Mouse (Mus musculus): ENCODE data around the gene Gm10964.

Gm10964 gene

DNA sequence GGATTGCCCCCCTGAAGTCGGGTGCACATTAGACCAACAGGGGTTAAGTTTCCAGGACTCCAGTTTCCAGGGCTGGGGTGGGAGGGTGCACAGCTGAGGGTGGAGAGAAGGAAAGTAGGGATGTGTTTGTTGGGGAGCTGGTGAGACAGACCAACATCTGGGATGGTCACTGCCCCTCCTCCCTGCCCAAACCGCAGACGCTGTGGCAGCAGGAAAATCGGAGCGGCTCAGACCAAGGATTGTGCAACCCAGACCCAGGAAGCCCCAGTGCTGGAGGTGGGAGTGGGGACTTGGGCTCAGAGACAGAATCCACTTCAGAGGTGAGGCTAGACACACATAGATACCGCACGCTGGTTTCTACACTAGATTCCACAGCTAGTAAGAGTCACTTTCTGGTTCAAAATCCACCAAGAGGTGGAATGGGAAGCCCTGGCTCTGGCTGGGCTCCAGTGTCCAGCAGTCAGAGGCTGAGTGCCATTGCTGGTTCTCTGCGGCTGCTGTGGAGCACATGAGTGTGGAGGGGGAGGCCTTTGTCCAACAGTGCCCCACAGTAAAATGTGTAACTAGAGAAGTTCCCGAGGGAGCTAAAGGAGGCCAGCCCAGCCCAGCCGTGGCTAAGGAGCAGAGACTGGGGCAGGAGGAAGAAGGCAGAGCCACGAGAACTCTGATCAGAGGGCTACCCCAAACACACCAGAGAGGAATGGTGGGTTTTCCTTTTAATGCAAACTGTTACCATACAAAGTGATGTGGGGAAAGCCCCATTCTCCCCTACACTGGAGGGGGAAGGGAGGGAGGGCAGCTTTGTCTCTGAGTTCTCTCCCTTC lies 4.3 kb upstream of the Gm10964 start:
- DNase-seq, result no peak

DNA sequence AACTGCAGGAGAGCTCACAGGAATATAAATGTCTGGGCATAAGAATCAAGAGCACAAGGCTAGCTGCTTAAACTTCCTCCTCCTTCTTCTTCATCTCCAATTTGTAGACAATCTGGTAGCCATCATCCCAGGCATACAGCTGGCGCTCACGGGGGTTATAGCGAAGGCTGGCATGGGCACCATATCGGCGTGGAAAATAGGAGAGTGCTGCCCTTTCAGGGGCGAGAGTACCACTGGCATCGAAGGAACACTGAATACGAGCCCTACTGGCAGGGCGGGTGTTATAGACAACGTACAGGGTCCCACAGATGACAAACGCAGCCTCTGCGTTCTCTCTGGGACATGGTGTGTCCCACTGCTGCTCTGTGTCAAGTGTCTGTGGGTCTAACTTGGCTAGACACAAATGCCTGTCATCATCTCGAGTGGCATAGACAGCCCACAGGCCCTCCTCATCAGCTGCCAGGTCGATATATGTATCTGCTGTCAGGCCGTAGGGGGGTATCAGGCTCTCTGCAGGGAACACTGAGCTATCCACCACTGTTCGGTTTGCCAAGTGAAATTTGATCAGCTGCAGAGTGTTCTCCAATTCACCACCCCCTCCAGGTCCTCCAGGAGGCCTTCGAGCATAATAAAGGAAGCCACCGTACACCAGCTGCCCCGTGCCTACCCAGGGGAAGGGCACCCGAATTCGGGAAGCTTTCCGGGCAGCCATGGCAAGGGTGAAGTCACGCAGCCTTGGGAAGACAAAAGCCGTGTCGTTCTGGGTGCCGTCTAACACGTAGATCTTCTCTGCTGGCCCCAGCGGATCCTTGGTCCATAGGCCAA lies 3.2 kb upstream of the Gm10964 start:
- no peak for DNase-seq

DNA sequence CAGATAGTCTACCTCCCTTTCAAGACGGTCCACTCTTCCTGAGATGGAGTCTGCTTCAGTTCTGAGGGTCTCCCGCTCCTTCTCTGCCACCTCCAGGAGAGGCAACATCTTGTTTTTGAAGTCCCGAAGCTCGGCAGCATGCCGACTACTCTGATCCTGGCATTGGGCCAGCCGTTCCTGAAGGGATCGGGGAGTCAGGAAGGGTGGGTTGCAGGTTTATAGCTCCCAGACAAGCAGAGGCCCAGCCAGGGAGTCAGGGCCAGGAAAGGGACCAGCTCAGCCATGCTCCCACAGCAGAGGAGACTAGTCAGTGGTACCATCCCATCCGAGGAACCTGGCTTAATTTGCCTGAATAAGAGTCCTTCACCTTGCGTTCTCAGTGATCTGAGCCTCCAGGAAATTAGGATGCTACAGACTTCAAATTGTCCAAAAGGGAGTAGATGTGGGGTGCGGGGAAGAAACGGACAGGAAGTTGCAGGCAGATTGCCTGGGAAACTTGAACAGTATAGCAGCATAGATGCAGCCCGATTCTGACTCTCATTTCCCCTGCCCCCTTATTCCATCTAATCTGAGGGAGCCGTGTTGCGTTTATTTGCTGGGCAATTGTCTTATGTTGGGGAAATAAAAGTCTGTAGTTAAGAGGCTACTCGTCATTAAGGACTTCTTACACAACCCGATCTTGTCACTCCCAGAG lies 2.0 kb upstream of the Gm10964 start:
- DNase-seq, result peak; percentile 45

DNA sequence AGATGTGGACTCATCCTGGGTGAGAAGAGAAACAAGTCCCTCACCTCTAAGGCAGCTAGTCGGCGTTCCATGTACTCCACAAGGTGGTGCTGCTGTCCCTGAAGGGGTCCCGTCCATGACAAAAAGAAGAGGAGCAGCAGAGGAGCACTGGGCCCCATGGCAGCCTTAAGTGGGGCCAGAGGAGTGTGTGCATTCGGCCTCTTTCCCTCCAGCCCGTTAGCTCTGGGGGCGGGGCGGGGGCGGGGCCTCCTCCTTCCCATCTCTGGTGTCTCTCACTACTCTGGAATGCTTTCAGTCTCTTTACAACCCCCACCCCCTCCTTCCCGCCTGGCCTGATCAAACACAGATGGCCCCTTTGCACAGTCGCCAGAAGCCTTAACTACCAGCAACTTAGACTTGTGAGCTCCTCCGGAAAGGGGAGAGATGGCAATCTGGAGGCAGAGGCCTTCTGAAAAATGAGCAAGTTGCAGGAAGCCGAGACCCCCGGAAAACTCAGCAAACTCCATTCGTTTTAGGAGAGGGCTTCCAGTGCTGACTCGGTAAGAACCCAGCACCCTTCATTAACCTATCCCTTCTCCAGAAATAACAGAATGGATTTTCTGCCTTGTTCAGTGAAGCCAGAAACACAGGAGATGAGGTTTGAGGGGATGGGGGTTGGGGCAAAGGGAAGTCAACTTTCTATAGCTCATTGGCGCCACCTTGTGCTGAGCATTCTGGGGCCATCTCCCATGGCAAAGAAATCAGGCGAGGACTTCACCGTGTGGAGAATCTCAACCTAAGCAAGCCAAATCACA lies 1.2 kb upstream of the Gm10964 start, which contains the start of gene Olfml3:
Gene Olfml3, minus strand, starts transcription at position 224 of the 794 bp plus-strand sequence.
- peak; percentile 82 for DNase-seq

DNA sequence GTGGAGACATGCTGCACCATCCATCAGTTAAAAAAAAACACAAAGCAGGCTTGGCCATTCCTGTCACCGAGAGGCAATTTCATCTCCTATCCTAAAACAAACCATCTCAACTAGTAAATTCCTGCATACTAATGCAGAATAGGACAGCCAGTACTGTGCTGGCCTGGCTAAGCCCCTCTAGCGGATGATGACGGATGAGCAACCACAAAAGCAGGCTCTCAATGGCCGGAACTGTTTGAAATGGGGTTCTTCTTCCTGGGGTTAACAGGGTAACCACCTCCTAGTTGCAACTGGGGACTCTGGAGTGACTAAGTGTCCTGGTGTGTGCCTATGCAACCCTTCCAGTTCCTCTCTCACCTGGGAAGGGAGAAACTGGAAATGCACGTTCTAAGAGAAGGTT lies 1.2 kb downstream of the Gm10964 start:
- DNase-seq, result no peak

DNA sequence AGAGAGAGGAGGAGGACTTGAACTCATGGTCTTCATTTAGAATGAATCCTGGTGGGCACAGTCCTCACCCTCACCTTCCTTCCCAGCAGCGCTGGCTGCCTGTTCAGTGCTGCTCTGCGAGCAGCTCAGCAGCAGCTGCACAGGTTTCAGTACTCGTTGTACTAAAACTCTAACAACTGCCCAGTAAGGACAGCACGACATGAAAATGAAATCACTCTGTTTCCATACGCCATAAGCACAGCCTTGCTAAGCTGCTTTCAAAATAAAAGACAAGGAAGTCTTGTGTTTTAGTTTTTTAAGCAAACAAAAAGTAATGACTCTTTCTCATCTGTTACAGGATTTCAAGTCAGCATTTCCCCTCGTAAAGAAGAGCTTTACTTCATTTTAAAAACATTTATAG lies 4.0 kb downstream of the Gm10964 start:
- DNase-seq, result no peak

DNA sequence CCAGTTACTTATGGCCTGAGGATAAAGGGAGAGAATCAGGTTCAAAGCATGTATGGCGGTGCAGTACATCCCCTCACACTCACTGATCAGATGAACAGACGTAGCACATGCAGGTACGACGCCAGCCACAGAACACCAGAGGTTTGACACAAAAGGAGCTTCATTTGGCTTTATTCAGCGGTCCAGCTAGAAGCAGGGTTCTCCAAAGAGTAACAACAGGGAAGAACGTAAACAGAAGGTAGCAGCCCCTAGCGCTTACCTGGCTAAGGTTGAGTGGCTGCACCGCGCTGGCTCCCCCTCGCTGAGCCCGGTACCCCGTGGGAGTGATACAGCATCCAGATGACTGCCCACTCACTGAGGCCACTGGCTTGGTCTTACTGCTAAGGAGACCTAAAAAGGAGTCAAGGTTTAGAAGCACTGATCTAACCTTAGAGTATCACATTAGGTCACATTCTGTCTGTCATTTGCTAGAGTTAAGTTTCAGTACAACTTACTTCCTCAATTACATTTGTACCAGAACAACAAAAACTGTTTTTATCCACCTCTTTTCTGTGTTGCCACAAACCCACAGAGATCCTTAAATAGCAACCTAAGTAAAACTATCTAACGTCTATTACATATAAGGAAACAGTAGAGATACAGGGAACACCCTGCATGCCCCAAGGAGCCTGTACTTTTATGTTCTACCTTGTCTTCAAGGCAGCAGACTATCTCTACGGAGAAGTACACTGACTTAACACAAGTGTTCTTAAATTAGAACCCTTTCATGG lies 6.0 kb downstream of the Gm10964 start:
- no peak for DNase-seq

DNA sequence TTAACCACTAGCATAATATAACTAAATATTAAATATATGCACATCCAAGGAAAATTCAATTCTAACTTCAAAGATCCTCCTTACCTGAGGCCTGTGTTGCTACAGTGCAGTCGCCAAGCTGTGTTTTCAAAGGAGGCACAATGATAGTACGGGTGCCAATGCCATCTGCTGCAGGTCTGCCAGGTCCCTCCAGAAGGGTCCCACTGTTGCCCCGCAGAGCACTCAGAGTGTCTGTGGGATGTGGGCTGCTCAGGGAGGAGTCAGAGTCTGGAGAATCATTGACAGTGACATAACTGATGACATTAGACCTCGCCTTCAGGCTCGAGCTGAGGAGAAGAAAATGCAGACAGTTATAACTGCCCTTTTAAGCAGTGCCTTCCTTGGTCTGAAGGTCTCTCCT lies 7.5 kb downstream of the Gm10964 start:
- DNase-seq, result no peak

DNA sequence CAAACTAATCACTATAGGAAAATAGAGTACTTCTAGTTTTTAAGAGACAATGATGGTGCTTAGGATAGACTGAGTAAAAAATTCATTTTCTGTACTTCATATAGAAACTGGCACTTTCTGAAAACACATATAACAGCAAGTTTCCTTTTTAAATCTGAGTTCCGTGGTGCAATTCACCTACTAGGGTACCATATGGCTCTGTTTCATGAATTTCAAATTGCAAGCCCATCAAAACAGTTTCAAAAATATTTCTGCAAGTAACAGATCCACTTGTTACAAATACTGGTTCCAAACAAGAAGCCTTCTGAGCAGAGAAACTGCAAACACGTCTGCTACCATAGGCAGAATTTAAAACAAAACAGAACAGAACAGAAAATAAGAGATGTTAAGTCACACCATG lies 12.4 kb downstream of the Gm10964 start:
- no peak for DNase-seq

DNA sequence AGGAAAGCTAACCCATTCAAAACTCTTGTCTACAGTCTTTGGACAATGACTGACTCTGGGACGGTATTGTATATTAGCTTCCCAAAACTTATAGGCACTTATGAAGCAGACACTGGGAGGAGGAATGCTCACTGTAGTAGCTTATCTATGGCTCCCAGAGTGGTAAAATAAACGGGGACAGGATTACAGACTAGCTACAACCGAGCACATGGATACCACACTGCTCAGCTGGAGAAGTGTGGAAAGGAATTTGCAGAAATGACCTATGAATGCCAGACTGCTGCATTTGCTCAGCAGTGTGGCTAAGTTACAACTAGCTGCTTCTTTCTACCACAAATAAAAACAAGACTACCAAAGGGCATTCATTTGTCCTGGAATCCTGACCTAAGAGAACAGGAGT lies 16.2 kb downstream of the Gm10964 start:
- DNase-seq, result no peak

DNA sequence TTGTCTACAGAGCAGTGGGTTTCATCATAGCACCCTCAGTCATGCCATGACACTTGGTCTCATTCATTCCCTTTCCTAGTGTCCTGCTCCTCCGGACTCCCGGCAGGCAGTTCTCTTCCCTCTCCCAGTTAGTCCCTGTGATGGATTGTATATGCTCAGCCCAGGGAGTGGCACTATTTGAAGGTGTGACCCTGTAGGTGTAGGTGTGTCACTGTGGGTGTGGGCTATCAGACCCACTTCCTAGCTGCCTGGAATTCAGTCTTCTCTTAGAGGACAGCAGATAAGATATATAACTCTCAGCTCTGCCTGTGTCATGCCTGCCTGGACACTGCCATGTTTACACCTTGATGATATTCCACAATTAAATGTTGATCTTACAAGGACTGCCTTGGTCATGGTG lies 17.8 kb downstream of the Gm10964 start:
- no peak for DNase-seq

DNA sequence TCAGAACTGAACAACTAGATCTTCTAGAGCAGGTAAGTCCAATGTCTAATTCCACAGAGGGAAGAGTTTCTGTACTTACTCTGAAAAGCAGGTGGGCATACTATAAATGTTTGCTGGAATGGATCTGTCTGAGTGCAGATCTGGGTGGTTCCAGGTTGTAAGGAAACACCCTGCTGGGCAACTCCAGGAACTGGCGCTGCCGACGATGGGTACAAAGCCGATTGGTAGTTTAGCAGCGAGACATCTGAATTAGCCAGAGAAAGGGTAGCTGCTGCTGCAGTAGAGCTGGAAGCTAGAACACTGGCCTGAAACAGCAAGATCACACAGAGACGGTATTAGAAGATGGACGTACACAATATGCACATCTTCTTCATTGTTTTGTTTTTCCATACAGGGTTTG lies 19.3 kb downstream of the Gm10964 start:
- DNase-seq, result no peak

DNA sequence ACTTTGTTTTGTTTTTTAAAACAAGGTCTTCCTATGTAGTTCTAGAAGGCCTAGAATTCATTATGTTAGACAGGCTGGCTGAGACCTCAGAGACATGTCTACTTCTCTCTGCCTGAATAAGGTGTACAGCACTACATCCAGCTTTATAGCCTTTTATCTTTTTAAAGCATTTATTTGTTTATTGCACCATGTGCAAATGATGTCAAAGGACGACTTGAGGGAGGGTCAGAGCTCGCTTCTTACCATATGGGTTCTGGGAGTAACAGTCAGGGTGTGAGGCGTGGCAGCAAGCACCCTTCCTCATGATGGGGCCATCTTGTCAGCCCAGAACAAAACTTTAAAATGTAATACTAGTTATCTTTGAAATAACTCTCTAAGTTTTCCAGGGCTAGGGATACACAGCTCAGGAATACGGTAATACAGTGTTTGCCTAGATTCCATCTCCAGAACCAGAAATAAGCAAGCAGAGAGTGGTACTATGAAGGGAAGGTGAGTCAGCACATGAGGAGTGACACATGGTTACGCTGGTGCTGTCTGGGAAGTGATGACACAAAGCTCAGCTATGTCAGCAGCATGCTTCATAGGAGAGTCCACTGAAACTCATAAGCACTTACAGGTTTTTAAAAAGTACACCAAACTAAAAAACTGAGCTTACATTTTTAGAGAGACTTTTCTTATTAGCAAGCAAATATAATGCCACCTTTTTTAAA lies 20.2 kb downstream of the Gm10964 start:
- no peak for DNase-seq

DNA sequence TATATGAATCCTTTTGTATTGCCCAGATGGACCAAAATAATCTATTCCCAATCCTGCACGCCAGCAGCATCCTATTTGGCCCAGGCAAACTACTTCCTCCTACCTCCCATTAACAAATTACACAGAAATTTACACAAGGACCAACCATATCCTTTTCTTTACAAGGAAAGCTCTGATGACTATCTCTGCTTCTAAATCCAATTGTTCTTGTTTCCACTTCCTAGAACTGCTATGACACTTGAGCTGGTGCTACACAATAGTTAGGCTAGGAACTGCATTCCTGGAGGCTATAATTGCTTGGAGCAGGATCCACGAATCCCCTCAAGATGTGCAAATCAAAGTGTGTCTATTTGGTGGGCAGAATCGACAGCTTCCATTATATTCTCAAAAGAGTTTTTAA lies 27.6 kb downstream of the Gm10964 start:
- no peak for DNase-seq

DNA sequence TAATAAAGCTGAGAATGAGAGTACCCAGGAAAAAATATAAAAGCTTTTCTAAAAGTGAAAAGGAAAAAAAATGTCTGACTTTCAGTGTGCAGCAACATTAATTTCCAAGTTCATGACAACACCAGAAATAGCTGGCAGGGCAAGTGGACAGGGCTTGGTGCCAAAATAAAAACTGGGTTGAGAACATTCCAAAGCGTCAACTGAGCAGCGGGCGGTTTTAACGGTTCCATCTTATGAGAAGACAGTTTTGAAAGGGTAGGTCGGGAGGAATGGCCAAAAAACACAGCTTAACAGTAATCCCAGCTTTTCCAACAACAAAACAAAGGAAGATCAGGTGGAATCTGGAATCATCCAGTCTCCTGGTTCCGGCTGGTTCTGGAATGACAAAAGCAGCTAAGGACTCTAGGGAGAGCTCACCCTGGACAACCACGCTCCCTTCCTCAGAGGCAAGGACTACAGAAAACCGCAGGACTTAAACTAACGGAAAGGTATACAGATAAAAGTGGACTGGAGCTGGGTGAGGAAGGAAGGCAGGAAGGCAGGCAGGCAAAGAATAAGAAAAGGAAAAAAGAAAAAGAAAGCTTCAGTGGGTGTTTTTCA lies 32.5 kb downstream of the Gm10964 start:
- peak; percentile 85 for DNase-seq

DNA sequence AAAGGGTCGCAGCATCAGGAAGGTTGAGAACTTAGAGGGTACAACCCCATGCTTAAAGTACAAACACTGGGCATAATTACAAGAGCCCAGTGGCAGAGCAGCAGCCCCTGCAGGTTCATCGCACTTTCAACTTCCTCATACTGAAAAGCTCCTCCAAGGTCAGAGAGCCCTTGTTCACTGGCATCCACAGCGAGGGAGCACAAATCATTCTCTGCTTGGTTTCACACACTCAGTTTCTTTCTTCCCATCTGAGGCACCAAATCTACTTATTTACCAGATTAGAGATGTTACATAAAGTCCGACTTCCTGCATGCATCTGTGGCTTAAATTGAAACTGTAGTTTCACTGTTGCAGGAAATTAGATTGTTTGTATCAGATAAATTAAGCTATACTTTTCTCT lies 33.7 kb downstream of the Gm10964 start:
- no peak for DNase-seq

DNA sequence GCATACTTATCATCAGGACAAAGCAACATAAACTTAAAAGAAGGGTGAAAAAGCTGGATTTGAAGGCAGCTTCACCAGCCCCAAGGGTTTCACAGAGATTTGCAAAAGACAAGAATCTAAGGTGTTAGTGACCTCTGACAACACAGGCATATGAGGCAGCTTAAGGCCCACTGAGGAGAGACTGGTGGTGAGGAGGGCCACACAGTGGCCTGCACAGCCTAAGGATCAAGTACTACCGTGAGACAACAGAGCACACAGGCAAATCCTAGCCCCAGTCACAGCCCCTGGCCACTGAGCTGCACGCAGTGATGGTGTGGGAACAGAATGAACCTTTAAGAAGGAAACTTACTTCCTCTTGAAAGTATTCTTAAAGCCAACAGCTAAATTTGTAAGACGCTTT lies 34.3 kb downstream of the Gm10964 start:
- DNase-seq, result no peak

DNA sequence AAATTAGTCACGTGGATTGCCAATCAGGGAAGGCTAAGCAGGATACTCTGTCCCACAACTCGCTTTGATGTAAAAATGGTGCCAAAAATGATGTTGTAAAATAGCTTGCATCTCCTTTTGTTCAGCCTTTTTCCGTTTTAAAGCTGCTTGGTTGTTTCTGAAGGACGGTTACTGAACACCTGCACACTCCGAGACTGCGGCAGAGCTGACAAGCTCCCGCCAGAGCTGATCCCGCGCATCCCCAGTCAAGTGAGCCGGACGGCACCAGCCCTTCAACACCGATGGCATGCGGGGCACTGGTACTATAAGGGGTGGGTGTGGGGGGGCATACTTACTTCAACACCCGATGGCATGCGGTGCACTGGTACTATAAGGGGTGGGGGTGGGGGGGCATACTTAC lies 34.8 kb downstream of the Gm10964 start:
- no peak for DNase-seq

DNA sequence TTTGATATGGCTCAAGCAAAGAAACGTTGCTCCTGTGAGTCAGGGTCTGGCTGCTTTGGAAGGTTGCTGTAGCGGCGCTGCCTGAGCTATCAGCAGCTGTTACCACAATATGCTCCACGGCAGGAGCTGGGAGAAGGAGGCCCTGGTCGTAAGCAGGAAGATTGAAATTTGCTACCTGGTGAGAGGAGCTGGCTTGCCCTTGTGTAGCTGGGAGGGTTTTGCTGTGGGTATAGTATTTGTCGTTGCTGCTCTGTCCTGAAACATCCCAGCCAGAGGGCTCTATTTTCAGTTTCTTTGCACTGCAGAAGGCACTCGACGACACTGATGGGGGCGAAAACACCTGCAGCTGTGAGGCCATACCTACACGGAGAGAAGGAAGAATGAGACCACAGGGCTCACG lies 38.8 kb downstream of the Gm10964 start:
- peak; percentile 82 for DNase-seq

DNA sequence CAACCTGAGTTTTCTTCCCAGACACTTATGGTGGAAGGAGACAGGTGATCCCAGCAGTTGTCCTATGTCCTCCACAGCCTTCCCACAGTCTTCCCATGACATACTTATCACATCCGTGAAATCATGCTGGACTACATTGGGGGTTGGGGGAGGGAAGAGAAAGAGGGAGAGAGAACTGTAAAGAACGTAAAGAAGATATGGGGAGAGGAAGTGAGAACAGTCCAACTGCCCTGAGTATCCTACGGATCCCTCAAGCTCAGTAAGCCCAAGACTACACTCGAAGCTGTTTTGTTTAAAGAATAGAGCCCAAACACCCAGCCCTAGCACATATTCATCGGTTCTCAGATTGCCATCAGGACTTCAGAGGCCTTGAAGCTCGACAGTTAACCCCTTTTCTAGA lies 39.5 kb downstream of the Gm10964 start:
- DNase-seq, result no peak

DNA sequence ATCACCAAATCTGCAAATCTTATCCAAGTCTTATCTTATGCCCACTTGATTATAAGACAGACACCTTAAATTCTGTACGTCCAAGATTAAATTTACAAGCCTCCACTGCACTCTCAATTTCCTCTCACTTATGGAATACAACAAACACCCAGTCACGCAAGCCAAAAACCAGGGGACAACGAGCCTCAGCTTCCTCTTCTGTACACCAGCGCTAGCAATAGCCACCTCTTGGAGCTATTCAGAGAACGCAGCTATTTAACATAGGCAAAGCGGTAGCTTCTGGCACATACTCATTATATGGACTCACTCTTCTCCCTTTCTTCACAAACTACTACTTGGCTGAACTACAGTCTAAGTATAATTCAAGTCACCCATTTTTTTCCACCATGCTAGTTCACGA lies 40.0 kb downstream of the Gm10964 start:
- no peak for DNase-seq

Data from cerebellum, adult 11-12 months (tissue).